Mouse (Mus musculus) brain, embryonic 14.5 days (tissue): ENCODE measurements around the gene Anks1b. TPM values are rescaled to one million over a fixed set of nuclear protein-coding genes. Genes with fewer than 3 reads are reported as not detected.

Experiments
- DNase-seq: peaks from one replicate; pipeline ENCODE4 v3.0.0-alpha.2; 2011; ENCODE audit warnings: low read depth
- CTCF ChIP-seq: fragments of 200-500 bp; IDR thresholded peaks from 2 replicates; pipeline ENCODE4 v1.5.1; 2012; ENCODE audit warnings: inconsistent platforms, mild to moderate bottlenecking, moderate library complexity, borderline replicate concordance; ENCODE audit not compliant: insufficient read depth, insufficient read length; ENCODE audit errors: extremely low read depth
- POLR2A ChIP-seq: fragments of 200-500 bp; IDR thresholded peaks from 2 replicates; pipeline ENCODE4 v1.6.1; 2012; ENCODE audit warnings: mild to moderate bottlenecking, inconsistent platforms, borderline replicate concordance; ENCODE audit not compliant: poor library complexity, insufficient read depth, insufficient read length, severe bottlenecking; ENCODE audit errors: extremely low read depth
- polyA plus RNA-seq: library from polyadenylated mRNA; depleted of rRNA; stranded (reverse); fragments of >200 nt; gene quantifications from 2 replicates; pipeline ENCODE4 v1.2.3, GENCODE M21; 2012

Anks1b gene
- polyA plus RNA-seq, 1 experiment: 67.7 TPM

GRCm38 (mm10) chr10:89995621-89996428 is 122.5 kb downstream of the Anks1b start:
- DNase-seq: peak; percentile 29
- TF ChIP-seq CTCF: no peak
- TF ChIP-seq POLR2A: no peak

GRCm38 (mm10) chr10:90003980-90004729 is 130.8 kb downstream of the Anks1b start:
- DNase-seq: peak; percentile 63
- no peak for TF ChIP-seq CTCF
- no peak for TF ChIP-seq POLR2A

GRCm38 (mm10) chr10:90004882-90005281 is 131.6 kb downstream of the Anks1b start:
- no peak for DNase-seq

GRCm38 (mm10) chr10:90033037-90033436 is 159.7 kb downstream of the Anks1b start:
- no peak for TF ChIP-seq POLR2A
- TF ChIP-seq CTCF: no peak
- no peak for DNase-seq

More at GRCm38 (mm10) chr10:90004882-90005281, 131.6 kb downstream of the Anks1b start:
- TF ChIP-seq CTCF (no peak), POLR2A (no peak)

GRCm38 (mm10) chr10:90043287-90043686 is 170.0 kb downstream of the Anks1b start:
- DNase-seq: peak; percentile 70
- TF ChIP-seq CTCF: peak; percentile 13; the same call in 1 of the 2 replicates
- TF ChIP-seq POLR2A: no peak

- TF ChIP-seq POLR2A: no peak
- TF ChIP-seq CTCF: no peak
- peak; percentile 76 for DNase-seq
Measured at GRCm38 (mm10) chr10:90043773-90044172, 170.5 kb downstream of the Anks1b start.

- TF ChIP-seq CTCF: no peak
- no peak for TF ChIP-seq POLR2A
- peak; percentile 7 for DNase-seq
Measured at GRCm38 (mm10) chr10:90044229-90044628, 170.9 kb downstream of the Anks1b start.

- TF ChIP-seq CTCF (no peak), POLR2A (no peak)
- no peak for DNase-seq
Measured at GRCm38 (mm10) chr10:90068651-90069050, 195.3 kb downstream of the Anks1b start.

GRCm38 (mm10) chr10:90077930-90078329 is 204.6 kb downstream of the Anks1b start:
- TF ChIP-seq POLR2A (no peak), CTCF (no peak)
- DNase-seq: no peak

- TF ChIP-seq CTCF (no peak), POLR2A (no peak)
- no peak for DNase-seq
Measured at GRCm38 (mm10) chr10:90081151-90081550, 207.8 kb downstream of the Anks1b start.

- DNase-seq: peak; percentile 82
- no peak for TF ChIP-seq POLR2A
- peak; percentile 34; the same call in 1 of the 2 replicates for TF ChIP-seq CTCF
Measured at GRCm38 (mm10) chr10:90081630-90082029, 208.3 kb downstream of the Anks1b start.

GRCm38 (mm10) chr10:90093877-90094276 is 220.6 kb downstream of the Anks1b start:
- DNase-seq: peak; percentile 57
- no peak for TF ChIP-seq CTCF
- TF ChIP-seq POLR2A: no peak

- DNase-seq: peak; percentile 13
- TF ChIP-seq POLR2A: no peak
- TF ChIP-seq CTCF: no peak
Measured at GRCm38 (mm10) chr10:90112662-90113061, 239.4 kb downstream of the Anks1b start.

GRCm38 (mm10) chr10:90116867-90117266 is 243.6 kb downstream of the Anks1b start:
- TF ChIP-seq POLR2A: no peak
- no peak for DNase-seq

- no peak for DNase-seq
- no peak for TF ChIP-seq POLR2A
- TF ChIP-seq CTCF: no peak
Measured at GRCm38 (mm10) chr10:90117836-90118235, 244.5 kb downstream of the Anks1b start.
